Mouse (Mus musculus) embryonic fibroblast, embryonic 13.5 days (primary cell): ENCODE measurements around the gene Glcci1.

ENCODE experiments used
- CTCF ChIP-seq: IDR thresholded peaks from 2 replicates; pipeline ENCODE4 v1.5.1; 2011; ENCODE audit warnings: mild to moderate bottlenecking, control low read depth, low read length, moderate library complexity, borderline replicate concordance; ENCODE audit not compliant: insufficient read depth
- POLR2A ChIP-seq: IDR thresholded peaks from 2 replicates; pipeline ENCODE4 v1.6.1; 2011; ENCODE audit warnings: low read depth, mild to moderate bottlenecking, control low read depth, low read length, moderate library complexity

DNA sequence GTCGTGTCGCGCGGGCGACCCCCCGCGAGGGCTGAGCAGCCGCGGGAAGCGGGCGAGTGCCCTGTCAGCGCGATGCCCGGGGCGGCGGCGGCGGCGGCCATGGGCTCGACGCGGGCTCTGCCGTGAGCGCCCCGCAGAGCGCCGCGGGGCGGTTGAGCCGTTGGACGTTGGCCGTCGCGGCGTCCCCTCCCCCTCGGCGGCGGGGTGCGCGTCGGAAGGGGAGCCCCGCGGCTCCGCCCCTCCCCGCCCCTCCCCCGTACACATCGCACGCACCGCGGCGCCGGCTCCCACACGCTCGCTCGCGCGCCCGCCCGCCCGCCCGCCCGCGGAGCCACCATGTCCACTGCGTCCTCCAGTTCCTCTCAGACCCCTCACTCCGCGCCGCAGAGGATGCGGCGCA, at the start of gene Glcci1:
- no peak for TF ChIP-seq CTCF
- TF ChIP-seq POLR2A: no peak
